In genomic region chr19:21473345-21473744, GRCm38 (mm10) we compare ENCODE assay signal across 8 mouse cellular contexts. TPM values are rescaled to one million over a fixed set of nuclear protein-coding genes. Genes with fewer than 3 reads are reported as not detected.
DNase-seq lines count a peak whose midpoint lies in the region; ATAC-seq lines count a peak whose summit lies in the region.

Gene Gda (minus strand): TSS chr19:21473445.

- H3K9ac ChIP-seq in hindbrain, embryonic 14.5 days, result peak within 1 kb of the TSS; percentile 39
- H3K9ac ChIP-seq in liver, embryonic 16.5 days (ENCODE audit: low read depth, low read length), result peak within 1 kb of the TSS; percentile 20; the same call in 1 of the 2 replicates

- no peak within 1 kb of the TSS for H3K27ac ChIP-seq in hindbrain, embryonic 14.5 days
- H3K27ac ChIP-seq in liver, embryonic 16.5 days (ENCODE audit: low read length), result no peak within 1 kb of the TSS

- no peak for ATAC-seq in erythroblast, adult 5-6 weeks (replicated peaks; ENCODE audit: low FRiP score, poor library complexity, severe bottlenecking)
- ATAC-seq in hindbrain, embryonic 14.5 days (ENCODE audit: low FRiP score), result no peak
- ATAC-seq in liver, embryonic 16.5 days (ENCODE audit: low read depth), result no peak

- peak within 1 kb of the TSS; percentile 75 for H3K4me2 ChIP-seq in hindbrain, embryonic 14.5 days (replicated peaks)
- peak within 1 kb of the TSS; percentile 57 for H3K4me2 ChIP-seq in liver, embryonic 16.5 days (ENCODE audit: low read depth, low read length)

- H3K4me1 ChIP-seq in hindbrain, embryonic 14.5 days (replicated peaks; ENCODE audit: control insufficient read depth, insufficient read depth, low read length), result peaks cover 7% of the 10 kb centered on the region; the same call in 1 of the 2 replicates
- H3K4me1 ChIP-seq in liver, embryonic 16.5 days (ENCODE audit: control insufficient read depth, low read depth, low read length), result no peaks in the 10 kb centered on the region

- H3K4me3 ChIP-seq in hindbrain, embryonic 14.5 days (replicated peaks; ENCODE audit: low read length), result peak within 1 kb of the TSS; percentile 39
- peak within 1 kb of the TSS; percentile 53 for H3K4me3 ChIP-seq in liver, embryonic 16.5 days (ENCODE audit: low read depth, low read length)

- peaks cover 12% of the 10 kb centered on the region; the same call in 1 of the 2 replicates for H3K9me3 ChIP-seq in hindbrain, embryonic 14.5 days (ENCODE audit: control insufficient read depth, low read length)
- H3K9me3 ChIP-seq in liver, embryonic 16.5 days (replicated peaks; ENCODE audit: control insufficient read depth, low read length), result no peaks in the 10 kb centered on the region

- DNase-seq in layer of hippocampus, adult 8-10 months (ENCODE audit: low spot score in 2 of 2), result no peak
- no peak for DNase-seq in layer of hippocampus, adult 11-12 months (ENCODE audit: low spot score)
- DNase-seq in hindbrain, embryonic 14.5 days (ENCODE audit: low spot score), result no peak
- no peak for DNase-seq in ovary, postnatal 36 days (ENCODE audit: low spot score)
- no peak for DNase-seq in embryo, embryonic 10 days (ENCODE audit: low spot score)
- no peak for DNase-seq in frontal cortex, postnatal 36 days (ENCODE audit: low spot score in 2 of 2)

- WGBS in hindbrain, embryonic 14.5 days, result 68% methylated on average over 2 of the region's 2 CpGs
- whole genome bisulfite sequencing in liver, embryonic 16.5 days (ENCODE audit: insufficient replicate concordance), result 25% methylated on average over 2 of the region's 2 CpGs

- H3K27me3 ChIP-seq in hindbrain, embryonic 14.5 days (ENCODE audit: control insufficient read depth, insufficient read depth, low read length), result peaks cover 27% of the 10 kb centered on the region
- peaks cover 11% of the 10 kb centered on the region for H3K27me3 ChIP-seq in liver, embryonic 16.5 days (ENCODE audit: control insufficient read depth, insufficient read depth, low read depth, low read length)

- no peaks in the 10 kb centered on the region for H3K36me3 ChIP-seq in hindbrain, embryonic 14.5 days (replicated peaks; ENCODE audit: control insufficient read depth, insufficient read depth)
- H3K36me3 ChIP-seq in liver, embryonic 16.5 days (ENCODE audit: control insufficient read depth, insufficient read depth), result no peaks in the 10 kb centered on the region

RNA-seq across cellular contexts. Expression of gene Gda, which starts in this region (rescaled TPM):
- 100 to 1,000 TPM; 111 to 134 (median 124) TPM for total RNA-seq in layer of hippocampus, adult 8-10 months (2022)
- total RNA-seq in erythroblast, adult 5-6 weeks (2015; ENCODE audit: low replicate concordance), result 237 and 297 TPM in 2 replicates
- 556 and 560 TPM in 2 replicates for total RNA-seq in erythroblast, adult 5-6 weeks (2017; ENCODE audit: low replicate concordance)
- 0.34 and 0.36 TPM in 2 replicates for polyA plus RNA-seq in hindbrain, embryonic 14.5 days (2014; fragmentation: Nextera tagmentation; extraction: Ambion mirVana)
- 2.1 and 2.2 TPM in 2 replicates for polyA plus RNA-seq in liver, embryonic 16.5 days (2015; fragmentation: Nextera tagmentation; extraction: Ambion mirVana)
